Mouse (Mus musculus) limb, embryonic 14.5 days (tissue): Measurements from ENCODE around the gene Aif1. TPM values are rescaled to one million over a fixed set of nuclear protein-coding genes. Genes with fewer than 3 reads are reported as not detected.

Experiments used
- ATAC-seq: fragments of 200-750 bp; cut with Nextera tagmentation; 2 replicates; pipeline ENCODE4 v1.8.0; 2017; ENCODE audit warnings: low read depth, moderate number of reproducible peaks, moderate TSS enrichment; ENCODE audit not compliant: low FRiP score
- DNase-seq: peaks from one replicate; pipeline ENCODE4 v3.0.0-alpha.2; 2015; ENCODE audit warnings: low spot score
- H3K27ac ChIP-seq: fragments of 300-500 bp; sonication (generic); replicated peaks from 2 replicates; pipeline ENCODE4 v1.5.1; 2014; ENCODE audit warnings: low read depth, mild to moderate bottlenecking, low read length, moderate library complexity, mixed read lengths
- H3K27me3 ChIP-seq: fragments of 300-500 bp; sonication (generic); 2 replicates; pipeline ENCODE4 v1.6.1; 2014; ENCODE audit warnings: low read length, mixed read lengths; ENCODE audit not compliant: control insufficient read depth, insufficient read depth
- H3K36me3 ChIP-seq: fragments of 300-500 bp; sonication (generic); 2 replicates; pipeline ENCODE4 v1.6.1; 2014; ENCODE audit warnings: mild to moderate bottlenecking, low read length, moderate library complexity, mixed read lengths; ENCODE audit not compliant: control insufficient read depth, insufficient read depth
- H3K4me1 ChIP-seq: fragments of 300-500 bp; sonication (generic); 2 replicates; pipeline ENCODE4 v1.6.1; 2014; ENCODE audit warnings: antibody characterized with exemption, low read length, mixed read lengths; ENCODE audit not compliant: control insufficient read depth, insufficient read depth
- H3K4me2 ChIP-seq: fragments of 300-500 bp; sonication (generic); replicated peaks from 2 replicates; pipeline ENCODE4 v1.6.1; 2014; ENCODE audit warnings: low read depth, mild to moderate bottlenecking, low read length, moderate library complexity; ENCODE audit not compliant: severe bottlenecking
- H3K4me3 ChIP-seq: fragments of 300-500 bp; sonication (generic); replicated peaks from 2 replicates; pipeline ENCODE4 v1.5.1; 2014; ENCODE audit warnings: low read length
- H3K9ac ChIP-seq: fragments of 300-500 bp; sonication (generic); 2 replicates; pipeline ENCODE4 v1.6.1; 2014; ENCODE audit warnings: mild to moderate bottlenecking, low read depth, low read length, moderate library complexity; ENCODE audit not compliant: severe bottlenecking
- H3K9me3 ChIP-seq: fragments of 300-500 bp; sonication (generic); 2 replicates; pipeline ENCODE4 v1.6.1; 2016; ENCODE audit warnings: low read length; ENCODE audit not compliant: control insufficient read depth
- POLR2A ChIP-seq: fragments of 200-500 bp; IDR thresholded peaks from 2 replicates; pipeline ENCODE4 v1.8.0; 2012; ENCODE audit warnings: inconsistent platforms, mild to moderate bottlenecking, moderate library complexity, borderline replicate concordance; ENCODE audit not compliant: insufficient read depth, insufficient read length; ENCODE audit errors: extremely low read depth
- WGBS: fragments of 180-500 bp; shearing (Covaris S2); extraction: QIAGEN DNeasy Blood & Tissue Kit; methylation state at CpG from one replicate; pipeline ENCODE4 v1.1.7; 2014; 5-methylcytosine and 5-hydroxymethylcytosine counted together
- polyA plus RNA-seq, 2 experiments: library from polyadenylated mRNA; depleted of rRNA in 1 of 2; stranded (reverse) in 1 of 2; unstranded in 1 of 2; fragments of >200 nt; fragmentation: Nextera tagmentation in 1 of 2; extraction: Ambion mirVana in 1 of 2; gene quantifications; 2 replicates each; pipeline versions ENCODE4 v1.2.1 to v1.2.3; 2012 to 2014

Aif1 gene
- polyA plus RNA-seq, 2 experiments: 4.8 to 15.7 TPM

- peak within 1 kb of the TSS; percentile 99 for H3K4me3 ChIP-seq
- H3K27me3 ChIP-seq: no peaks in the 10 kb centered on the region
- H3K4me1 ChIP-seq: peaks cover 14% of the 10 kb centered on the region
- 0% methylated on average over 46 of the region's 89 CpGs for WGBS
- TF ChIP-seq POLR2A: peak; percentile 53; the same call in 1 of the 2 replicates
- peaks cover 29% of the 10 kb centered on the region for H3K36me3 ChIP-seq
- peak within 1 kb of the TSS; percentile 96 for H3K27ac ChIP-seq
- peak within 1 kb of the TSS; percentile 85 for H3K4me2 ChIP-seq
- ATAC-seq (peak; percentile 96), DNase-seq (peak; percentile 98)
- H3K9ac ChIP-seq: peak within 1 kb of the TSS; percentile 99
- H3K9me3 ChIP-seq: no peaks in the 10 kb centered on the region
These were observed 11.1 kb downstream of the Aif1 start, which contains the start of gene Prrc2a for GRCm38 (mm10) chr17:35164568-35165450. TSS of gene Prrc2a (minus strand) at chr17:35164897.

GRCm38 (mm10) chr17:35164218-35164567 is 11.7 kb downstream of the Aif1 start:
- Histone ChIP-seq H3K4me2 (peak overlapping the region; percentile 85), H3K27ac (peak overlapping the region; percentile 93), H3K4me3 (peak overlapping the region; percentile 99), H3K9me3 (no peaks in the 10 kb centered on the region), H3K36me3 (peaks cover 36% of the 10 kb centered on the region), H3K9ac (peak overlapping the region; percentile 99), H3K4me1 (peaks cover 14% of the 10 kb centered on the region), H3K27me3 (no peaks in the 10 kb centered on the region)
- 0% methylated on average over 9 of the region's 28 CpGs for WGBS
- TF ChIP-seq POLR2A: no peak
- DNase-seq (no peak), ATAC-seq (no peak)

GRCm38 (mm10) chr17:35163326-35164081 is 12.4 kb downstream of the Aif1 start:
- no peak for ATAC-seq
- 6% methylated on average over 8 of the region's 8 CpGs for WGBS

GRCm38 (mm10) chr17:35162730-35163129 is 13.1 kb downstream of the Aif1 start:
- Histone ChIP-seq H3K36me3 (peaks cover 50% of the 10 kb centered on the region), H3K4me3 (peak overlapping the region; percentile 99)
- DNase-seq: no peak

More at GRCm38 (mm10) chr17:35163326-35164081, 12.4 kb downstream of the Aif1 start:
- Histone ChIP-seq H3K27me3 (no peaks in the 10 kb centered on the region), H3K4me2 (peak overlapping the region; percentile 85), H3K4me3 (peak overlapping the region; percentile 99), H3K27ac (peak overlapping the region; percentile 93), H3K9ac (peak overlapping the region; percentile 99), H3K9me3 (no peaks in the 10 kb centered on the region), H3K36me3 (peaks cover 42% of the 10 kb centered on the region), H3K4me1 (peaks cover 14% of the 10 kb centered on the region)
- no peak for TF ChIP-seq POLR2A
- no peak for DNase-seq

GRCm38 (mm10) chr17:35162121-35162520 is 13.7 kb downstream of the Aif1 start:
- Histone ChIP-seq H3K27ac (no peak overlapping the region), H3K4me1 (peaks cover 14% of the 10 kb centered on the region), H3K27me3 (no peaks in the 10 kb centered on the region), H3K9me3 (no peaks in the 10 kb centered on the region), H3K9ac (no peak overlapping the region; the same call in 1 of the 2 replicates), H3K36me3 (peaks cover 56% of the 10 kb centered on the region), H3K4me3 (peak overlapping the region; percentile 99; the same call in 1 of the 2 replicates), H3K4me2 (peak overlapping the region; percentile 85; the same call in 1 of the 2 replicates)
- WGBS: 76% methylated on average over 14 of the region's 14 CpGs
- no peak for ATAC-seq
- no peak for DNase-seq
- no peak for TF ChIP-seq POLR2A

More at GRCm38 (mm10) chr17:35162730-35163129, 13.1 kb downstream of the Aif1 start:
- peak overlapping the region; percentile 99 for H3K9ac ChIP-seq
- H3K27ac ChIP-seq: 0 out of 2 replicates have a peak overlapping the region, but pooled peaks have one; percentile 6
- H3K27me3 ChIP-seq: no peaks in the 10 kb centered on the region
- 48% methylated on average over 12 of the region's 12 CpGs for WGBS
- ATAC-seq: no peak
- peaks cover 14% of the 10 kb centered on the region for H3K4me1 ChIP-seq
- no peak for TF ChIP-seq POLR2A
- no peaks in the 10 kb centered on the region for H3K9me3 ChIP-seq
- H3K4me2 ChIP-seq: peak overlapping the region; percentile 85
